Mouse (Mus musculus): Measurements from ENCODE around the gene Rnase13. TPM values are rescaled to one million over a fixed set of nuclear protein-coding genes. Genes with fewer than 3 reads are reported as not detected.
"Not testable (repeated sequence)": the region's sequence is repeated elsewhere in the genome, so short reads cannot be mapped to it uniquely, and the experiment has no call there.

Gene Rnase13
- not detected for total RNA-seq (2021)

DNA sequence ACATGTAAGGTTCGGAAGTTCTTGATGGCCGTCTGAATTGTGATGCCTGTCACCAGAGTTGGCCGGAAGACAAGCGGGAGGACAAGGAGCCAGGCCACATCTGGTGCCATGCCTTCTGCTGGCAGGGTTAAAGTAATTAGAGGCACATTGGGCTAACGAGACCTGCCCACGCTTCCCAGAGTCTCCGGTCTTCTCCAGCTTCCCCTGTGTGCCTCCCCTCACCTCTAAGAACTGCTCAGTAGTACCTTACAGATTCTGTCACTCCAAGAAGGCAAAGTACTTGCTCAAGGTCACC is at the start of gene Rnase13:
TSS of gene Rnase13 (minus strand) at position 203 of the 295 bp plus-strand sequence.
- no peak for DNase-seq
- intact Hi-C loops (cut with DNase I): no loop called here

DNA sequence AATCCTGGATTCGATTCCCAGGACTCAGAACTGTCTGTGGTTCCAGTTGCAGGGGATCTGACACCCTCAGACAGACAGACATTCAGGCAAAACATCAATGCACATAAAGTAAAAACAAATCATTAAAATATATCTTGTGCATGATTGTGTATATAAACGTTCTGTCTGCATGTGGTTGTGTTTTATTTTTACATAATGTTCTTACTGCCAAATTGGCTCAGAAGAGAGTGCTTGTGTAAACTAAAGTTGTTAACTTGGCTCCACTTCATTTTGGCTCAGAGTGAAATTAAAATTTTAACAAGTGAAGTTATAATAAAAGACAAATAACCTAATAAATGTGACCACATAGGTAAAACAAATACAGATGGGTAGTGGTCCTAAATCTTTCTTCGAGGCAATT is 44.8 kb upstream of the Rnase13 start:
- DNase-seq: no peak
- intact Hi-C loops (cut with DNase I): no loop called here

- no peak for DNase-seq
- intact Hi-C loops (cut with DNase I): no loop called here
Observed at GRCm38 (mm10) chr14:51960316-51960715, 37.7 kb upstream of the Rnase13 start.

DNA sequence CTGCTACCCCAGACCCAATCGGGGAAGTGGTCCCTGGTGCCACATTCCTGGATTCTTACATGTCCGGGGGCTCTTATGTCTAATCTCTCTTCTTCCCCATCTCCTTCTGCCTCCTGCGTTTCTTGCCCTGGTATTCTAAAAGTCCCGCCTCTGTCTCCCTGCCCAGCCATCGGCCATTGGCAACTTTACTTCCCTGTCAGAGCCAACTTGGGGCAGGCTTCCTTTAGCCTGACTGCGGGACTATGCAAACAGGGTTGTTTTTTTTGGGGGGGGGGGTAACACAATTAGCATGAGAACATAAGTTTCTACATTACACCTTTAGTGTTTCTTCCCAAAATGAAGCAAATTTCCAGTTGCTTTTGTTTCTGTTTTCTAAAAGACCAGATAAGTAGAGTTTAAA is 20.8 kb upstream of the Rnase13 start:
- intact Hi-C loops (cut with DNase I): loop anchor here (5.0 kb wide), 1 partner anchor 39 kb away; the partner anchor contains the start of gene Arhgef40
- DNase-seq: no peak

DNA sequence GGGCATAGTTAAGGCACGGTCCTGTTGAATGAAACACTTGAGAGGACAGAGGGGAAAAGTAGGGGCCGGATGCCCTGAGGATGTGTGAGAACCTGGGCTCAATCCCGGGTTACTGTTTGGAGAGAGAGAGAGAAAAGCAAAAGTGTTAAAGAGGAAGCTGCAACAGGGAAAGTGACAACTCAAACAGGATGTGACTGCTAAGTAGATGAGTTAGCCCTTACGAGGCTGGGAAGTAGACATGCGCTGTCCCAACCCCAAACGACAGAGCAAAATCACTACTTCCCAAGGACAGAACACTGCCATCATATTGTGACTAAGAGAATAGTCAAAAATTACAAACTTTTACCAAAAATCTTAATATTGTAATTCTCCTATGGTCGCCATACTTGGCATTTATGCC is 19.7 kb upstream of the Rnase13 start:
- intact Hi-C loops (cut with DNase I): loop anchor here (5.0 kb wide), 1 partner anchor 40 kb away; the partner anchor contains the start of gene Arhgef40
- DNase-seq: no peak

GRCm38 (mm10) chr14:51941577-51941976 is 19.0 kb upstream of the Rnase13 start:
- intact Hi-C loops (cut with DNase I): loop anchor here (5.0 kb wide), 1 partner anchor 41 kb away; the partner anchor contains the start of gene Arhgef40
- DNase-seq: no peak

DNA sequence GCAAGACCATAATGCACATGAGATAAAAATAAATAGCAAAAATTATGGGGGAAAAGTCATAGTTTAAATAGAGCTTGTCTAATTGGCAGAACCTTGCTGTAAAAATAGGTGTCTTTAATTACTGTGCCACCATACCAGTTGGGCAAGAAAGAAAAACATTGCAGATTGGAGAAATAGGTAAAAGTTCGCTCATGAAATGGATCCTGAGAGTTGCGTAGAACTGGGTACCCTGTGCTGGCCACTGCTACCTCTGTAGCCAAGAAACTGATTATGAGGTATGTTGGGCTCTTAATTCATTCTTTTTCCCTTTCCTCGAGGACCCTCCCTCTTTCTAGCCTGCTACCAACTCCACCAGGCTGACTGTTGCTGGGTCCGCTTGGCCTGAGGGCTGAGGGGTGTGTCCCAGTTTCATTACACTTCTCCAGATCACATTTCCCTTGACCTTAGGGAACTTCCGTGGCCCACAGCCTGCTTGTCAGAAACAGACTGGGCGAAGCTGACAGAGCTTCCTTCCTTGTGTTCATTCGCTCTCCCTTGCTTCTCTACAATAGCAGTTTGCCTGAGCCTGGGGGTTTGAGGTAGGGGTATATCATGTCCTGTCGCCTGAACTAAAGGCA is 18.5 kb upstream of the Rnase13 start:
- DNase-seq: peak; percentile 26 to 32
- intact Hi-C loops (cut with DNase I): loop anchor here (5.0 kb wide), 1 partner anchor 41 kb away; the partner anchor contains the start of gene Arhgef40

- intact Hi-C loops (cut with DNase I): no loop called here
- DNase-seq: no peak
Observed at GRCm38 (mm10) chr14:51939005-51939404, 16.4 kb upstream of the Rnase13 start.

DNA sequence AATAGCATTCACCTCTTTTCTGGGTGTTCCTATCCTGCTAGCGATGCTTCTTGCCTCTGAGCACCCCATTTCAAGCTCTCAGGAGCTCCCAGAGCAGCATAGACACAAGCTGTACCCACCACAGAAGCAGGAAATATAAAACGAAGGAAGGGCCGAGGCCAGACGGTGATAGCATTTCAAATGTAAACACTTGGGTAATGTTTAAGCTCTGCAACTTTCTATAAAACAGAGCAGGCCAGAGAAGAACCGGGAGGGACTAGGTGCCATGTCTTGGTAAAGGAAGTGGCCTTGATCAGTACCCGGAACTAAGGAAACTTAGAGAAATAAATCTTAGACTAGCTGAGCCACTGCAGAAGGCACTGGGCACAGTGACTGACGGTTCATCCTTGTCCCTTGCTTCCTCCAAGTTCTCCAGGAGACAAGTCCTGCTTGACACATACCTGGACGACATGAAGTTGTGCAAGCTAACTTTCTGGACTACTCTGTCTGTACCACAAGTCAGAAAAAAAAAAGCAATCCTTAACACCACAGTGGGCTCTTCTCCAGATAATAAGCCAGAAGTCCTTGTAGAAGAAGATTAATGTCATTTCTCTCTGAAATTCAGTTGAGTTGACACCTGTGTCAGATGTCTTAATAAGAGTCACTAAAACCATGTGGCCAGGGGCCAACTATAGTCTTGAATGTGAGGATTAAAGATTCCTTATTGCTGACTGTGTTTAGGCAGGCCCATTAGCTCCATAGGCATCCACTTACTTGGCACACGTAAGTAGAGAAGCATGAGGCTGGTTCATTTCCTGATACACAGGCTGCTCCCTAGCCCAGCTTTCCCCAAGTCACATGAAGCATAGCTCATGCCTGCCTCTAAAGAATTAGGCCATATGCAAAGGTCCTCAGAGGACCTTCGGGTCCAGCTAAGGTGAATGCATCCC is 9.8 kb upstream of the Rnase13 start:
- no peak for DNase-seq
- intact Hi-C loops (cut with DNase I): no loop called here

GRCm38 (mm10) chr14:51930824-51931223 is 8.3 kb upstream of the Rnase13 start:
- DNase-seq: peak; percentile 50 to 68
- intact Hi-C loops (cut with DNase I): loop anchor here (1.0 kb wide), 1 partner anchor 28 kb away; no protein-coding TSS in a partner anchor

GRCm38 (mm10) chr14:51929968-51930367 is 7.4 kb upstream of the Rnase13 start:
- intact Hi-C loops (cut with DNase I): loop anchor here (1.0 kb wide), 1 partner anchor 27 kb away; no protein-coding TSS in a partner anchor
- no peak for DNase-seq

GRCm38 (mm10) chr14:51929309-51929943 is 6.9 kb upstream of the Rnase13 start:
- intact Hi-C loops (cut with DNase I): no loop called here
- DNase-seq: peak; percentile 67 to 77

- intact Hi-C loops (cut with DNase I); DNase-seq: not testable (repeated sequence)
Observed at GRCm38 (mm10) chr14:51926930-51927329, 4.4 kb upstream of the Rnase13 start.

- intact Hi-C loops (cut with DNase I): no loop called here
- DNase-seq: no peak
Observed at GRCm38 (mm10) chr14:51923492-51923891, 919 bp upstream of the Rnase13 start.

DNA sequence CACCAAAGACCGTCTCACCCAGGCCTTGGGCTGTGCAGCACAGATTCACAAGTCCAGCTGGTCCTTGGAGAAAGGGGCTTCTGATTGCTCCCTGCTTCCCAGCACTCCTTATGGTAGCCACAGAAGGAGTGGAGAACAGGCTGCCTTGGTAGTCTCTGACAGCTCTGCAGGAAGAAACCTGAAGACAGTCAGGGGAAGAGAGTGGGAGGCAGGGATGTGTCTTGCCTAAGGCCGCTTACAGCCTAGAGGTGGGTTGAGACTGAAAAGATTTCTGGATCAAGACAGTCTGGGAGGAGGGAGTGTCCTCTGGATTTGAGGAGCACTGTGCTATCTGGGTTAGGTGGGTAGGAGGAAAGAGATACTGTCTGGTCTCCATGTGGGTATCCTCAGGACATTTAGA is 337 bp upstream of the Rnase13 start:
- intact Hi-C loops (cut with DNase I): no loop called here
- no peak for DNase-seq

DNA sequence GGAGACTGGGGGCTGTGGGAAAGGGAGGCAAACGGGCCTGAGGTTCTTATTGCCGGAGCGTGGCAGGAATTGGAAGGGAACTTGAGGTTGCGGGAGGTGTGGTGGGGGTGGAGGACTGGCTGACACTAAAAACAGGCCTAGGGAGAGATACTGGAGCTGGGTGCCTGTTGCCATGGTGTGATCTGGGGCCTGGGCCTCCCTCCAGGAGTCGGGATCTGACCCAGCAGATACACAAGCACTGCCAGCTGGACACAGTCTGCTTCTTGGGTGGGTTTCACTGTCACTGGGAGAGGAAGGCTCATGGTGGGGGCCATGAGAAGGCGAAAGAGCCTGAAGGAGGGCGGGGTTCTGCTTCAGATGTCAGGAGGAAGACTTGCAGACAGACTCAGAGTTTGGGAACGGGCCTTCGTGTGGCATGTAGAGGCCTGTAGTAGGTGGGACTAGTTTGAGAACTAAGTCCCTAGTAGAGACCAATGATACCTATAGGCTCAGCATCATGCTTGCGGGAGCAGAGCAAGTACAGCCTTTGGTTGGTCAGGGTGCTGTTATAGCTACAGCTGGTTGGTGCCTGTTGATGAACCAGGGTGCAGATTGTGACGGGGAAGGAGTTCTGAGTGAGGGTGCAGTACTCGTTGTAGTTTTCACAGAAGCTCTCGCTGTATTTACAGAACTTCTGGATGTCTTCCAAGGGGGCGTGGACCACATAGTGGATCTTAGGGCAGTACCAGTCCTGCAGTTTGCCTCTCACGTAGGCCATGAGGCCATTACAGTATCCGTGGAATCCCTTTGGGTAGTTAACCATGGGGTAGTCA is 608 bp downstream of the Rnase13 start:
- DNase-seq: peak; percentile 62 to 65
- intact Hi-C loops (cut with DNase I): no loop called here

DNA sequence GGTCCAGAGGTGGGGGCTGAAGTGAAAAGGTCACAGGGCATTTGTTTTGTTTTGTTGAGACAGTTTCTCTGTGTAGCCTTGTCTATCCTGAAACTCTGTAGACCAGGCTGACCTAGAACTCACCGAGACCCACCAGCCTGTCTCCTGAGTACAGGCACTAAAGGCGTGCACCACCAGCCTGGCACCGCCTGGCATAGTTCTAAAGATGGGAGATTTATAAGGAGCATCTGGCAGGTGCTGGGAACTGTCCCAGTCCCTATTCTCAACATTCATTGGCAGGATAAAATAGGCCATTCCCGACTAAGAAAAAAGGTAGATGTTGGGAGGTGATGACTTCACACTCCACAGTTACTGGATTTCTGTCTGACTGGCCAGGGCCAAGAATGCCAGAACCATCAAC is 3.6 kb downstream of the Rnase13 start:
- intact Hi-C loops (cut with DNase I): no loop called here
- DNase-seq: no peak

GRCm38 (mm10) chr14:51918125-51918524 is 4.4 kb downstream of the Rnase13 start, which contains the start of gene Tppp2:
Gene Tppp2, plus strand, starts transcription at chr14:51918425.
- intact Hi-C loops (cut with DNase I): no loop called here
- DNase-seq: no peak

DNA sequence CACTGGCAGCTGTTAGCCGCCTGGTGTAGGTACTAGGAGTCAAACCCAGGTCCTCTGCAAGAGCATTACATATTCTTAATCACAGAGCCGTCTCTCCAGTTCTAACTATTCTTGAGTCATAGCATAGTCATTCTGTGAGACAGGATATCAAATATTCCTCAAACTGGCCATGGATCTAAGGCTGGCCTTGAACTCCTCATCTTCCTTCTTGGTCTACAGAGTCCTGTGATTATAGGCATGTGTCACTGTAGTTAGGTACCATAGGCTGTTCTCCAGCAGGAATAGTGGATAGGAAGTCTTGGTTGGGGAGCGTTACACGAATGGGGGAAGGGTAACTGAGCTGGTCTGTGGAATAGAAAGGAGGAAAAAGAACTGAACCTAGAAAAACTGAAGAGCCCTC is 6.0 kb downstream of the Rnase13 start:
- intact Hi-C loops (cut with DNase I): no loop called here
- no peak for DNase-seq

GRCm38 (mm10) chr14:51915030-51915429 is 7.5 kb downstream of the Rnase13 start:
- peak; percentile 33 to 52 for DNase-seq

More at GRCm38 (mm10) chr14:51915030-51915429, 7.5 kb downstream of the Rnase13 start:
- intact Hi-C loops (cut with DNase I): no loop called here
